Mouse (Mus musculus) monocyte, adult 59 days (primary cell): ENCODE results near the gene Dhx57. TPM values are rescaled to one million over a fixed set of nuclear protein-coding genes. Genes with fewer than 3 reads are reported as not detected.

Source experiments
- total RNA-seq, 2 experiments: library from RNA; stranded (reverse); gene quantifications; one replicate each; pipeline ENCODE4 v1.2.4; 2023

Dhx57 gene
- total RNA-seq: 10 to 100 TPM; 22.9 to 24.0 TPM

DNA sequence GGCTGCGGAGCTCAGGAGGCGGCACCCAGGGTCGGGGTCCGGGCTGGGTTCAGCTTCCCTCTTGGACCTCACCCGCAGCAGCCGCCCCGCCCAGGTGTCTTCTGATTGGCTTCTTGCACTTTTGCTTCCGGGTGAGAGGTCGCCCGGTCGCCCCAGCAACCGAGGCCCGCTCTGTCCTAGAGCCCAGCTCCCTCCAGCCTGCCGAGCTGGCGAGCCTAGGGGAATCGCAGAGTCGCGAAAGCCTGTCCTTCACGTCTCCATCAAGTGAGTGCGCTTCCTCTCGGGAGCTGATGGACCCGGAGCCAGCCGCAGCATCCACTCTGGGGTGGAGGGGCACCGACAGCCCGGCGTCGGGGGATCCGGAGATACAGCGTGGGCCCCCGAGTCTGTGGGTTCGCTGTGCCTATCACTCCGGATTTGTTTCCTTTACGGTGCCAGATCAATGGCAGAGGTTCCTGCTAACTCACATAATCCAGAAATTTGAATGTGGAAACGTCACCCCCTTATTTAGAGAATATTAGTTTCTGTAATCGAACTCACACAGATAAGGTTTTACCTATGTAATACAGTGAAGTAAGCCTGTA lies at the start of gene Dhx57, which contains the start of gene Morn2:
Dhx57 (minus strand) TSS at position 403 of the 584 bp plus-strand sequence.
Morn2 (plus strand) TSS at position 130 of the 584 bp plus-strand sequence.

DNA sequence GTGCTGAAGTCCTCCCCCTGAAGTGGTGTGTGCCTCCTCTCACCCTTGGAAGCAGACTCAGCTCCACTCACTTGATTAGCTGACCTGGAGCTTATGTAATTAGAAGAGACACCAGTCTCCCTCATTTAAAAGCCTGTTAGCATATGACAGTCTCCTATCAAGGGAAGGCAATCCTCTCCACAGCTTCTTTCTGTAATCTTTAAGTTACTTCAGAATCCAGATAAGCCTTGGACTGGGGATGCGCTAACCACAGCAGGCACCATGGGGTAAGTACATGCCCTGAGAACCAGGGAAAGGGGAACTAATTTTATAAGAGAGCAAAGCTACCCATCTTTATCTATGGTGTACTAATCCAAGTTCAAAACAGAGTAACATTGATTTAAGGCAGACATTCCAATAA lies 17.0 kb upstream of the Dhx57 start, which contains the start of gene Arhgef33:
Arhgef33 (plus strand) TSS at position 157 of the 400 bp plus-strand sequence.

DNA sequence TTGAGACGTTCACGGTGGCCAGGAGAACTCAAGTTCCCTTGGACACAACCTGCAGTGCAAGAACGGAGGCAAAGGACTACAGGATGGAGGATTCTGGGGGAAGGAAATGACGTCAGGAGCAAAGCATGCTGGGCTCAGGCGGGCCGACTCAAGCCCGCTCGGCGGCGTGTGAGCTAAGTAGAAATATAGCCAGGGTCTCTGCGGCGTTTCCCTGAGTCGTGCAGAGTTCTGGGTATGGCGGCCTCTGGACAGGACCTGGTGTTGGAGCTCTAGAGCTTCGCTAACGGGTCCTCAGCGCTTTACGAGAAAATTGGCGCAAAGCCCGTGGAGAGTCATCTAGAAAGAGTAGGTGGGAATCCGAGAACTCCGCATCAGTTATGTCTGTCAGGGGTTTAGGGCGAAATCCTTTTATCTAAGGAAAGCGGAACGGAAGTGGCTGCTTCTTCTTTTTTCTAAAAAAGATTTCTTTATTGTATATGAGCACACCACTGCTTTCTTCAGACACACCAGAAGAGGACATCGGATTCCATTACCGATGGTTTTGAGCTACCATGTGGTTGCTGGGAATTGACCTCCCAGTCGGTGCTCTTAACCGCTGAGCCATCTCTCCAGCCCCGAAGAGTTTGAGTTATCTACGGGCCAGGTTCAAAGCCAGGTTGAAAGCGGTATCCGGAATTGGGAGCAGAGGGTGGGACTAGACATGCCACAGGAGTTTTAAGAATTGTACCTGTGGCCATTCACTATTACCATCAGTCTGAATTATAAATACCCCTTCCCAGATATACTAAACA lies 65.8 kb downstream of the Dhx57 start, which contains the start of gene Gemin6:
Gemin6 (plus strand) TSS at position 116 of the 791 bp plus-strand sequence.

DNA sequence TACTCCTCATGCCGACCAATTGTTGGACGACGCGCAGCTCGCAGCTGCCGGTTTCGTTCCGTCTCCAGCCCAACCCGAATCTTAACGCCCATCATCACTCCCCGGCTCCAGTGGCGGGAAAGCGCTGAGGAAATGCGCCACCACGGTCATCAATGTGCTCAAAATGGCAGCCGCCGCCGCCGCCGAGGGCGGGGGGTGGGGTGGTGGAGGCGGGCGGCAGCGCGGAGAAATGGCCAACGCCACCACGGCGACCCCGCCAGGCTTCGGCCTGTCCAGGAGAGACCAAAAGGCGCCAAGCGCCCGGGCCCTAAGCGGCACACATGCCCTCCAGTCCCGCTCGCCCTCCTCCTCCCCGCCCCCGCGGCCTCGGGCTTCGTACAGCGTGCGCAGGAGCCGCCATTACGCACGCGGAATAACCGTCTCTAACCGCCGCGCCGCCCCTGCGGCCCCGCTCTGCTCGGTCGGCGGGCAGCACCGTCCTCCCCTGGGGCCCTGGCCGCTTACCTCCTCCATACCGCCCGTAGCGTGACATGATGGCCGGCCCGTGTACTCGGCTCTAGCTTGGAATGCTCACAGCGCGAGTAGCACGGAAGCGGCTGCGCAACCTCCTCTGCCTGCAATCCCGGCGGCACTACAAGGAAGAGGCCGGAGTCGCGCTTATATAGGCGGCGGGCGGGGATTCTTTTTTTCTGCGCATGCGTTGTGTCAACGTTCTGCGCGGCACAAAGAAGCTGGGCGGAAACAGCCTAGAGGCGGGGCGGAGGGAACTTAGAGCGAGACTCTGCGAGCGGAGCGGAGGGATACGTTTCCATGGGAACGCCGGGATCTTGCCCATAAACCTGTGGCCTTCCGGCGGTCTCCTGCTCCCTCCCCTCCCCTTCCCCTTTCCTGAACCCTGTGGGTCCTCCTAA lies 83.3 kb downstream of the Dhx57 start, which contains the start of the genes Srsf7 and Ttc39d:
Srsf7 (minus strand) TSS at position 637 of the 911 bp plus-strand sequence.
Ttc39d (plus strand) TSS at position 790 of the 911 bp plus-strand sequence.

Other genes starting within 250 kb of the Dhx57 start
- gene Hnrnpll, start 228.1 kb downstream of the Dhx57 start, total RNA-seq: 10 to 100 TPM; 64.7 to 70.0 TPM
- gene Galm, start 163.0 kb downstream of the Dhx57 start, total RNA-seq: 1 to 10 TPM; 4.5 to 4.9 TPM
- gene Srsf7, start 83.2 kb downstream of the Dhx57 start, total RNA-seq: 100 to 1,000 TPM; 217 to 223 TPM
- gene Ttc39d, start 83.0 kb downstream of the Dhx57 start, total RNA-seq: not detected
- gene Gemin6, start 66.0 kb downstream of the Dhx57 start, total RNA-seq: 1 to 10 TPM in 1 of 2 experiments, under 1 TPM in 1; 0.79 to 2.8 TPM
- 1 to 10 TPM in 1 of 2 experiments, under 1 TPM in 1; 0.91 to 1.4 TPM for gene Morn2, start 273 bp downstream of the Dhx57 start, total RNA-seq
- 1 to 10 TPM in 1 of 2 experiments, not detected in 1; 2.0 TPM for gene Arhgef33, start 16.9 kb upstream of the Dhx57 start, total RNA-seq
- gene Gm10190, start 83.1 kb upstream of the Dhx57 start, total RNA-seq: not detected
- 10 to 100 TPM; 17.3 to 19.3 TPM for gene Sos1, start 190.0 kb upstream of the Dhx57 start, total RNA-seq